Mouse (Mus musculus): ENCODE data around the gene Pfn3. TPM values are rescaled to one million over a fixed set of nuclear protein-coding genes. Genes with fewer than 3 reads are reported as not detected.

The Pfn3 gene
- total and polyA plus RNA-seq, 3 experiments: not detected

DNA sequence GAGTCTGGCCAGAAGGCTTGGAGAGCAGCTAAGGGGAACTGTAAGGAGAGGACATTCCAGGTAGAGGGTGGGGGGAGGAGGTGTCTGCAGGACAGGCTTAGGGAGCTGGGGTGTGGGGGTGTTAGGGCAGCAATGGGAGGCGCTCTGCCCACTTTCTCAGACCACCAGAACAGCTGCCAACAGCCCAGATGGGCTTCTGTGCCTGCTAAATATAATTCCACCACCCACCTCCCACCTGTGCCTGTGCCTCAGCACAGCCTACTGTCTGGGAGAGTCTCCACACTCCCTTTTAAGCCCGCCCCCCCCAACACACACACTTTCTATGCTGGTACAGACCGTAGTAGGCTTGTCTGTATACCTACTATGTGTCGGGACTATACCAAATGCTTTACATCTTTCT, 33.2 kb downstream of the Pfn3 start:
- no peaks in the 10 kb centered on the region for H3K79me2 ChIP-seq (ENCODE audit: control insufficient read depth, insufficient read depth, low read length, poor library complexity)
- TF ChIP-seq BHLHE40 (IDR thresholded peaks at IDR 0.05; ENCODE audit: borderline replicate concordance, low read depth, low read length): no peak
- TF ChIP-seq SMC3 (IDR thresholded peaks at IDR 0.05; ENCODE audit: low read depth, low read length): no peak
- TF ChIP-seq ZKSCAN1 (IDR thresholded peaks at IDR 0.05; ENCODE audit: low read depth, low read length): peak; percentile 64; the same call in 1 of the 2 replicates
- no peak for TF ChIP-seq TCF12 (IDR thresholded peaks at IDR 0.05; ENCODE audit: low read depth, low read length)
- no peak for TF ChIP-seq SIN3A (IDR thresholded peaks at IDR 0.05; ENCODE audit: low read length)
- TF ChIP-seq GATA1 (IDR thresholded peaks at IDR 0.05; ENCODE audit: low read depth, low read length): no peak
- no peak for TF ChIP-seq NELFE (IDR thresholded peaks at IDR 0.05; ENCODE audit: low read depth, low read length)
- DNase-seq (ENCODE audit: low read depth, low spot score): no peak
- no peaks in the 10 kb centered on the region for H3K27me3 ChIP-seq (ENCODE audit: control insufficient read depth in 1 of 2, insufficient read depth in 2 of 2, low read length in 2 of 2)
- H3K4me3 ChIP-seq (ENCODE audit: control insufficient read depth in 1 of 2, insufficient read depth in 1 of 2, low read depth in 2 of 2, low read length in 2 of 2): no peak overlapping the region
- no peak overlapping the region for H3K9ac ChIP-seq (ENCODE audit: control insufficient read depth, low read depth, low read length, poor library complexity, severe bottlenecking)
- no peak overlapping the region for H3K27ac ChIP-seq (ENCODE audit: control insufficient read depth, low read depth, low read length)
- no peaks in the 10 kb centered on the region for H3K9me3 ChIP-seq (replicated peaks; ENCODE audit: insufficient read depth, low read length)
- H3K4me1 ChIP-seq (ENCODE audit: control insufficient read depth in 1 of 2, insufficient read depth in 2 of 2, low read length in 2 of 2): no peaks in the 10 kb centered on the region
- H3K36me3 ChIP-seq (ENCODE audit: control insufficient read depth in 1 of 2, insufficient read depth in 2 of 2, low read length in 2 of 2): no peaks in the 10 kb centered on the region; a peak in 1 of 4 replicates

DNA sequence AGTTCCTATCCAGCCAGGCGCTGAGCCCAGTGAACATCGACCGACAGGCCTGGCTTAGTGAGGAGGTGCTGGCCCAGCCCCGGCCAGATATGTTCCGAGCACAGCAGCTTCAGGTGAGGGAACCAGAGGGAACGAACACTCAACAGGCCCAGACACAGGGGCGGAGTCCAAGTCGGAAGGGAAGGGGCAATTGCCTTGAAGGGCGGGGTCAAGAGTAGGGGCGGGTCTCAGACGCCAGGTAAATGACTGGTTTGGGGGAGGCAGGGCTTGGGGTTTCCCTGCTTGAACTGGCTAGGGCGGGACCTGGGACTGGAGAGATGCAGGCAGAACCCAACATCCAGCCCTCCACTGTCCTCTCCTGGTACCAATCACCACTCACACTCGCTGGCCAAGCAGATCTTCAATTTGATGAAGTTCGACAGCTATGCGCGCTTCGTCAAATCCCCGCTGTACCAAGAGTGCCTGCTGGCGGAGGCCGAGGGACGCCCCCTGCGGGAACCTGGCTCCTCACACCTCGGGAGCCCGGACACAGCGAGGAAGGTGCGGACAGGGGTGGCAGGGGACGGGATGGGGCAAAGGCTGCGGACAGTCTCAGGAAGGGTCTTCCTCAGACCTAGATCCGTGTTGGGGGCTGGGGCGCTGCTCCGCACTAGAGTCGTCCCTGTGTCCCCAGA, 36.0 kb downstream of the Pfn3 start:
- Histone ChIP-seq H3K27me3 (ENCODE audit: control insufficient read depth in 1 of 2, insufficient read depth in 2 of 2, low read length in 2 of 2) (no peaks in the 10 kb centered on the region), H3K79me2 (ENCODE audit: control insufficient read depth, insufficient read depth, low read length, poor library complexity) (no peaks in the 10 kb centered on the region), H3K4me3 (ENCODE audit: control insufficient read depth in 1 of 2, insufficient read depth in 1 of 2, low read depth in 2 of 2, low read length in 2 of 2) (no peak overlapping the region), H3K9me3 (replicated peaks; ENCODE audit: insufficient read depth, low read length) (no peaks in the 10 kb centered on the region), H3K4me1 (ENCODE audit: control insufficient read depth in 1 of 2, insufficient read depth in 2 of 2, low read length in 2 of 2) (no peaks in the 10 kb centered on the region), H3K27ac (ENCODE audit: control insufficient read depth, low read depth, low read length) (no peak overlapping the region), H3K9ac (ENCODE audit: control insufficient read depth, low read depth, low read length, poor library complexity, severe bottlenecking) (no peak overlapping the region), H3K36me3 (ENCODE audit: control insufficient read depth in 1 of 2, insufficient read depth in 2 of 2, low read length in 2 of 2) (no peaks in the 10 kb centered on the region; a peak in 1 of 4 replicates)
- TF ChIP-seq KAT2A (conservative IDR thresholded peaks at IDR 0.05; ENCODE audit: low read depth, low read length): no peak
- no peak for TF ChIP-seq MEF2A (IDR thresholded peaks at IDR 0.05; ENCODE audit: extremely low read depth, insufficient replicate concordance, low read depth, low read length, poor library complexity, severe bottlenecking)
- TF ChIP-seq CHD1 (IDR thresholded peaks at IDR 0.05; ENCODE audit: low read depth, low read length): no peak
- no peak for TF ChIP-seq ZC3H11A (IDR thresholded peaks at IDR 0.05; ENCODE audit: low read depth, low read length)
- TF ChIP-seq TCF12 (IDR thresholded peaks at IDR 0.05; ENCODE audit: low read depth, low read length): no peak
- TF ChIP-seq ELF1 (IDR thresholded peaks at IDR 0.05; ENCODE audit: low read depth, low read length): no peak
- no peak for TF ChIP-seq SIN3A (IDR thresholded peaks at IDR 0.05; ENCODE audit: low read length)
- no peak for TF ChIP-seq RAD21 (IDR thresholded peaks at IDR 0.05; ENCODE audit: low read depth, low read length)
- no peak for TF ChIP-seq BHLHE40 (IDR thresholded peaks at IDR 0.05; ENCODE audit: borderline replicate concordance, low read depth, low read length)
- no peak for TF ChIP-seq ZNF384 (IDR thresholded peaks at IDR 0.05; ENCODE audit: low read depth, low read length)
- no peak for TF ChIP-seq USF1 (IDR thresholded peaks at IDR 0.05; ENCODE audit: low read depth, low read length)
- TF ChIP-seq CHD2 (IDR thresholded peaks at IDR 0.05; ENCODE audit: low read length): no peak
- TF ChIP-seq MAFK (IDR thresholded peaks at IDR 0.05; ENCODE audit: borderline replicate concordance, low read depth, low read length): no peak
- no peak for TF ChIP-seq POLR2A (IDR thresholded peaks at IDR 0.05; ENCODE audit: control insufficient read depth in 1 of 2, insufficient read depth in 1 of 2, low read depth in 1 of 2, low read length in 2 of 2, poor library complexity in 1 of 2)
- TF ChIP-seq NELFE (IDR thresholded peaks at IDR 0.05; ENCODE audit: low read depth, low read length): no peak
- DNase-seq (ENCODE audit: low read depth, low spot score): no peak

Data from MEL (cell line).